Mouse (Mus musculus) retina, postnatal 1 day (tissue): Measurements from ENCODE around the gene Dnm1.
A peak's percentile ranks its signal among the peaks of the same experiment; 100 is the strongest.

Source experiments
- DNase-seq: peaks from one replicate; pipeline ENCODE4 v3.0.0-alpha.2; 2012

The Dnm1 gene

DNA sequence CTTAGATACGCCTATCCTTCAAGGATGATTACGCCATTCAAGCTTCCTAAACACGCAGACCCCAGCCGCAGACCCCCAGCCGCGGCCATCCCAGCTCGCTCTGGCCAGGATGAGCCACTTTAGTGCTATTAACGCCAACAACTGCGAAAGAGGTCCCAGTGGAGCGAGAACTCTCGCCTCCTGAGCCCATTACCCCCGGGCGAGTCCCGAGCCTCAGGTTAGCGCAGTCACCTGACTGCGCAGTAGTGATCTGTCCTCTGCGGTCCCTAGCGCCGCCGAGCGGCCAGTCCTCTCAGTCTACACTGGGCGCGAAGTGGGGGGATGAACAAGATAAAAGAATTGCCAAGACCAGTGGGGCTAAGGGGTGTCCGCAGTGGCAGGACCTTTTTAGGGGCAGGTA, 8.3 kb upstream of the Dnm1 start:
- DNase-seq, result peak; percentile 66

DNA sequence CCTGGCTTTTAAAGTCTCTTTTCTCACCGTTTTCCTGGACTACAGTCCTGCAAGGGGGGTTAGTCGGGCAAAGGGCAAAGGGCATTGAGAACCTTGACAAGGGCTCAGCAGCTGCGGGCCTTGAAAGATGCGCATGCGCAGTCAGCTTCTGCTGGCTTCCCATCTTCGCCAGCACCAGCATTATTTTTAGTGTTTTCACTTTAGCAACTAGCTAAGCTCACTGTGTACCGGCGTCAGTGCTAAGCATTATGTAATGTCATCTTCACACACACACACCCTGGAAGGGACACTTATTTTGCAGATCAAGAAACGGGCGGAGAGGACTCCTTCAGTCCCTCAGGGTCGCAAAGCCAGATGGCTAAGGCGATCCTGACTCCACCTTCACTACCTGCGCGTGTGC, 7.6 kb upstream of the Dnm1 start:
- DNase-seq, result peak; percentile 77

DNA sequence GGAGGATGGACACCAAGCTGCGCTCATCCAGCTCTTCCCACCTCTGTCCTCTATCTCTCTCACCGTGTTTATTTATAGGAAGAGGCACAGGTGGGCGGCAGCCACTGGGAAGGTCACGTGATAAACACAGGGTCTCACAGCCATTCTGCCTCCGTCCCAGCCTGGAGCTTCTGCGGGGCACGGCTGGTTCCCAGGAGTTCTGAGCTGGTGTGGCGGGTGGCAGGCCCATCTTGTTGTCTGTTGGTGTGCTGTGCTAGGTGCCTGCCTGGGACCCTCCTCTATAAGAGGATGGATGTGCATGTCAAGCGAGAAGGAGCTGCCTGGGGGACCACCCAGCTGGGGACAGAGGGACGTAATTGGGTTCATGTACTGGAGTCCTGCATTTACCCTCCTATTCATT, 5.2 kb upstream of the Dnm1 start:
- DNase-seq, result no peak

GRCm38 (mm10) chr2:32357710-32358109, 4.6 kb upstream of the Dnm1 start:
- DNase-seq, result no peak

- DNase-seq, result no peak
Measured at GRCm38 (mm10) chr2:32356216-32356615, 3.1 kb upstream of the Dnm1 start.

DNA sequence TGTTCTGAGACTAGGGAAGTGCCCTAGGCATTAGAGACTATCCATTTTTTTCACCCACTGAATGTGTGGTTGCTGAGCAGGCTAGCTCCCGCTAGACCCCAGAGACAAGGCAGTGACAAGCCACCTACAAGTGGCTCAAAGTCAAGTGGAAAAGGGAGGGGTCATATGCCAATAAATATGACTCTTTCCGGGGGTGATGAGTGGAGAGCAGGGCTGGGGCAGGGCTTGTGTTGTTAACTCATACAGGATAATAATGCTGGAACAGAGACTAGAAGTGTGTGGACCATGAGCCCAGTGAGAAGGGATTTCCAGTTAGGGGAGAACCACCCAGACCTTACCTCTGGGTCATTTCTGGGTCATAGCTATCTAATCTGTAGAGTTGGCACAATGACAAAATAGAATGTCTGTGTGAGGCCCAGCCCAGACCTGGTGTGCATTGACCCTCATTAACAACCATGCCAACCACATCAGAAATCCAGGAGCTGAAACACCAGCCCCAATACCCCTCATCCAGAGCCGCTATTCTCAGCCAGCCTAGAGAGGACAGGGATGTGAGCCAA, 1.3 kb upstream of the Dnm1 start:
- DNase-seq, result no peak

DNA sequence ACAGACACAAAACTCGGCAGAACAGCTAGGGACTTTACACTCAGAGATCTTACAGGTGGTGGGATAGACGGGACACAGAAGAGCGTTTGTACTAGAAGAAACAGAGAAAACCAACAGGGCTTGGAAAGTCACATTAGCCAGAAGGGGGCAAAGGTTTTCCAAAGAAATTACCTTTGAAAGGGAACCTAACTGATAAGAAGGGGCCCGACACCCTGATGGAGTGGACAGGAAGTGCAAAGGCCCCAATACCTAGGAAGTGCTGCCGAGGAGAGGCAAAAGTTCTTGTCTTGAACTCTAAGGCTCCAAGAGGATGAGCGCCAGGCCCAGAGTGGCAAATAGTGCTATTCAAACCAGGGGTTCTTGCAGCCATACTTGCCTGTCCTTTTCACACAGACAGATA, 698 bp upstream of the Dnm1 start:
- DNase-seq, result no peak

DNA sequence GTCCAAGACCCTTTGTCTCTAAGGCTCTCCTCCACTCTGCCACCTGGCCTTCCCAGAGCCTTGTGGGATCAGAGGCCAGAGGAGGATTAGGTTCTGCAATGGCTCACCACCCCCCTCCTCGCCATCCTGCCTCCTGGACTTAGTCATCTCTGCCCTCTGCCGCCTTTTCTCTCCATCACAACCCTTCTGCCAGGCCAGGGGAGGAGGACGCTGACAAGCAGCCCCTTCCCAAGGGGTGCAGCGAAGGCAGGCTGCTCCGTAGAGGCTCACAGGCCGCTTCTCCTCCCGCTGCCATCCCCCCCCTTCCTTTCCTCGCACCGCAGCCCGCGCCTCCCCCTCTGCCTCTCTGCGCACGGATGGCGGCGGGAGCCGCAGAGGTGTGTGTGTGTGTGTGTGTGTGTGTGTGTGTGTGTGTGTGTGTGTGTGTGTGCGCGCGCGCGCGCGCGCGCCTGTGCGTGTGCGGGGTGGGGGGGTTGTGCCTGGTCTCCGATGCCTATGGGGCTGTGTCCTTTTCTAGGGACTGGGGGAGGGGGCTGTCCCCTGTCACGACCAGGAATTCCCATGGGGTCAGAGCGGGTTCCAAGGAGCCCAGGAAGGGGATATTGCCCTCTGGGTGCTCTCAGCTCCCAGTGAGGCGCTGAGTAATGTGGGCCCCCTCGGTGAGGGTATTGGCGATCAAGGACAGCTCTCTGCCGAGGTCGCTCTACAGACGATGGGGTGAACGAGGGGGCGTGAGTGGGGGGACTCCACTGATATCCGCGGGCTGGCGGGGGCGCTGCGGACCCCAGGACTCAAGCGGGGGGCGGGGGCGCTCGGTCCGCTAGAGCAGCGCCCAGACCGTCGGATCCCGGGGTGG, 759 bp downstream of the Dnm1 start, which contains the start of gene Ciz1:
TSS of gene Ciz1 (plus strand) at position 177 of the 856 bp plus-strand sequence.
- peak; percentile 73 for DNase-seq

DNA sequence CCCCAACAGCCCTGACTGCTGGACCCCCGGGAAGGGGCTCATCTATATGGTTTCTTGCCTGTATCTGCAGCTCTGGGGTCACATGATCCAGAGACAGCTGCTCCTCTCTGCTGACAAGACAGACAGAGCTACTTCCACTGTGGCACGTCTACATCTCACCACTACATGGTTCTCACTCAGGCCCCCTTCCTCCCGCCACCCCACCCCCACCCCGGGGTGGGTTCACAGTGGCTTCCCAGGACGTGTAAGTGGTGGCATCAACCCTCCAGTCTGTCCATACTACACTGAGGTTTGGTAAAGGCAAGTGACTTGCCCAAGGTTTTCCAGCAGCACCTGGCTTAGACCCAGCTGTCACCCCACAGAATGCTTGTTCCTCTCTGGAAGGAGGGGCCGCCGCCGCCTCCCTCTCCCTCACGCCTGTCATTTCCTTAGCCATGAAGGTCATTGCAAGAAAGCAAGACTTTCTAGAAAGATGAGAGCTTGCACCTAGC, 1.6 kb downstream of the Dnm1 start:
- peak; percentile 16 for DNase-seq

DNA sequence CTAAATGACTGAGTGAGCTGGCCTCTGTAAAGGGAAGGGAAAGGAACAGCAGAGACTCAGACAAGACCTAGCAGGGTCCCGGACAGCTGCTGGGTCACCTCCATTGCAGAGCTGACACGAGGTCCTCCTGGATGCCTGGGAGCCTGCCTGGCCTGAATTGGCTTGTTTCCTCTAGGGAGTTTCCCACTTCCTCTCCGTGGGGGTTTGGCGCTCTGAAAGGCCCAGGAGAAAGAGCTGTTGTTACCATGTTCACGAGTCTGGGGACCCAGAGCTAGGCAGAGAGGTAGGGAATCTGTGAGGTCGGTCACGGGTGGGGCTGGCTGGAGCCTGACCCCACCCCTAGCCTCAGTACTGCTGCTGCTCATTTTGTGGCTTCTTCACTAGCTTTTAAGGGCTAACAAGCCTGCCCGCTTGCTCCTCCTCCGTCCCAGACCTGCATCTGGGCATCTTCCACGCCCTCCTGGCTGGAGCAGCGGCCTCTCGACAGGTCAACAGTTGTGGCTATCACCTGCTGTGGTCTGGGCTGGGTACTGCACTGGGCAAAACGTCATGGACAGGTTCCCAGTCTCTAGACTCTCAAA, 2.6 kb downstream of the Dnm1 start:
- no peak for DNase-seq

GRCm38 (mm10) chr2:32349625-32350255, 3.4 kb downstream of the Dnm1 start:
- DNase-seq, result no peak

DNA sequence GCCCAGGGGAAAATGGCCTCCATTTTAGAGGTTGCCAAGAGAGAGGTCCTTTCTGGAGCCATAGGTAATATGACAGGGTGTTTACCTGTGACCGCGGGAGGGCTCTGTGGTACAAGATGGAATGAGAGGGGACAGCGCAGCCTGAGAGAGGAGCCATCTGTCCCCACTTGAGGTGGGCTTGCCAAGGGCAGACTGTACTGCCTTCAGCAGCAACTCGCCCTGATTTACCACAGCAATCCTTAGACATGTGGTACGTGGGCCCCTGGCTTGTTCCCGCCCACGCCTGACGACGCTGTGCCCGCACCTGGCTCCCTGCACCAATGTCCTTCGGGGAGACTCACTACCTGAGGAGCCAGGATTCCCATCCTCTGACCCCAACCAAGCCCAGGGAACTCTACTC, 4.8 kb downstream of the Dnm1 start:
- DNase-seq, result no peak

DNA sequence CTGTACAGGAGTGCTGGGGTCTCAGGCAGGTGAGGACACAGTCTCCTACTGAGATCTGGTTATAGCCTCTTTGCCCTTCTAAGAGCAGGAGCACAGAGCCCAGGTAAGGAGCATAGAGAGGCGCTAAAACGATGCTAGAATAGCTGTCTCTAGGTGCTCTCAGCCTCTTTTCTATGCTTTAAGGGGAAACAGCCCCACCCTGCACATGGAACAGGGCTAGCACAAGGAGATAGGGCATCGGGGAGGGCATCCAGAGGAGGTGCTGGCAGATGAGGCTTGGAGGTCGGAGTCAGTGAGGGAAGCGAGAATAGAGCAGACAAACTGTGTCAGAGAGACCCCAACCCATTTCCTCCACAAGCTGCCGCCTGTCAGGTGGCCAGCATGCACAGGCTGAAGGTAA, 6.1 kb downstream of the Dnm1 start:
- no peak for DNase-seq

DNA sequence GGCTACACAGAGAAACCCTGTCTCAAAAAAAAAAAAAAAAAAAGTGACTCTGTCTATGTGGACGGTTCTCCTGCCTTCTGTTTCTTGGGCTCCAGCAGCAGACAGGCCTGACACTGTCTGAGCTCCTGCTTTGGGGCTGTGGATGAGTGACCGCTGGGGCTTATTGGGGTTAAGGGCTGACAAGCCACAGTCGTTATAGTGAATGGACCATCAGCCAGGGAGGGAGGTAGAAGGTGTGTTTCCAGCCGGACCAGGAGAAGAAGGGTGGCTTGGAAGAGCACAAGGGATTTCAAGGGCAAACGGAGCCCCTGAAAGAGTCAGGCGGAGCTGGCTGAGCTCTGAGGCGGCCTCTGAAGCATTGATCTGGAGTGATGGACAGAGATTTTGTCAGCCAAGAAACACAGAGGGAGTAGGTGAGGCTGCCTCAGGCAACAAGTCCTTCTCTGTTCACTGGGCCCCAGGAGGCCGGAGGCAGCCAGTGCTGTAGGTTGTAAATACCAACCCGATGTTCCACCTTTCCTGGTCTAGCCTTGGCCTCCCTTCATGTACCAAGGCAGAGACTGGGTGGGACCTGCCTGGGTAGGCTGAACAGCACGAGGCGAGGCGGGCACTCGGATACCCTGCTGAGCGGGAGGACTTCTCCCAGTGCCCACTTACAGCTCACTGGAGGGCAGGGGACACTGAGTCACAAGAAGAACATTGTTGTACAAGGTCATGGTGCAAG, 8.4 kb downstream of the Dnm1 start:
- no peak for DNase-seq

GRCm38 (mm10) chr2:32344056-32344455, 9.1 kb downstream of the Dnm1 start:
- DNase-seq, result no peak

DNA sequence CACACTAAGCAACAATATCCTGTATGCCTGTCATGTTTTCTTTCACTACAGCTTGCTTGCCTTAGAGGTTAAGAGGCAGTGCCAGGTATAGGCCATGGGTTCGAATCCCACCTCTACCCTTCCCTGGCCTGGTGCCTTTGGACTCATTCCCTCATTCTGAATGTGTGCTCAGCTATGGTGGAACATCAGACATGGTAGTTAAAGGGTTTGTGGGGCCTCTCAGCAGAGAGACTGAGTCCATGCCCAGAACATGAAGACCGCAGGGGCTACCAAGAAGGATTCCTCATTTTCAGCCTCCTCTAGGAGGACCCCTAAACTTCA, 9.8 kb downstream of the Dnm1 start:
- no peak for DNase-seq

- DNase-seq, result no peak
Measured at GRCm38 (mm10) chr2:32342539-32343350, 10.4 kb downstream of the Dnm1 start.

DNA sequence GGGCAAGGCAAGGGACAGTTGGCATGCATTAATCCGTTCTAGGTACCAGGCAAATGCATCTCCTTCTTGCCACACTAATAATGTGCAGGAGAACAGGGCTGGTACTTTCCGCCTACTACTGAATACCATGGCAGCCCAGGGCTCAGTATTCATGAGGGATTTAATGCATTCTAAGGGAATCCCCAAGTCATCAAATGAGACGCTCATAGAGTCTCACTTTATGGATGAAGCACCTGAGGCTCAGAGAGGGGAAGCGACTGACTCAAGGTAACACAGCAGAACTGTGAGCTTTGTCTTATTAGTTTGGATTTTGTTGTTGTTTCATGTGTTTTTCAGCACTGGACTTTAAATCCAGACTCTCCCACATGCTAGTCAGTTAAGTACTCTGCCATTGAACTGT, 11.1 kb downstream of the Dnm1 start:
- no peak for DNase-seq

DNA sequence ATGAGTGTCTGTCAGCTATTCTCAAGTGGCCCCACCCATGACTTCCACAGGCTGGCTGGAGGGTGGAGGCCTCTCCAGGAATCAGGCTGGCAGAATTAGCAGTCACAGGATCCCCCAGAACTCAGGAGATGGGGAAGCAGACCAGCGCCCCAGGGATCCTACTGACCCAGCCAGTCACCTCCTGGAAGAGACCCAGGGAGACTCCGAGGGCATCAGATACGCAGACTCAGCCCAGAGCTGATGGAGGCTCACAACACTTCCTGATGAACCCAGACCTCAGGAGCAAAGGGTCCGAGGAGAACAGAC, 11.6 kb downstream of the Dnm1 start:
- DNase-seq, result no peak

DNA sequence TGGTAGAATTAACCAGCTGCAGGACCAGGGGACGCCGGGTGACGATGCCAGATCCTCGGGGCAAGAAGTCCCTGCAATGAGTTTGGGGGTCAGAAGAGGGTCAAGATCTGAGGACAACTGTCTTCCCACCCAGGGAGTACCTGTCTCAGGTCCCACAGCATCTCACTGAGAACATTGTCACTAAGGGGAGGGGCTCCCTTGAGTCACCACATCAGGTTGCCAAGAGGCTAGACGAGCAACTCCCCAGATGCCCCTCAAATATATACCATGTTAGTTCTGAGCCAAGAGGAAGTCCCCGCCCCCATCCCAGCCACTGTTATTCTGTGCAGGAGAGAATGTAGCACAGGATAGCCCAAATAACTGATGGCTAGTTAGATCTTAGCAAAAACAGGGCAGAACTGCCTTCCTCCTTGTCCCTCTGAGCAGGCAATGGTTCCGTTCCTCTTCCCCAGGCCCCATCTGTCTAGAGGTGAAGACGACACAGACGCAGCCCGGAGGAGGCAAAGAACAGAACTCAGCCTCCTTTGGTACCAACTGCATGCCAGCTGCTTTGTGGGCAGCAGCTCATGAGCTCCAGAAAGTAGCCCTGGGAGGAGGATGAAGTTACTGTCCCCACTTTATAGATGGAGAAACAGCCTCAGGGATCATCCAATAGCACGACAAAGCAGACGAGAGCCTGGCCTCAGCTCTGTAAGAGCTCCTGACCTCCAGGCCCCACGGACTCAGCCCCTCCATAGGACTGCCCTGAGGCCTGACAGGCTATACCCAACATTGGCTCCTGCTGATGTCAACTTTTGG, 12.1 kb downstream of the Dnm1 start:
- DNase-seq, result no peak

DNA sequence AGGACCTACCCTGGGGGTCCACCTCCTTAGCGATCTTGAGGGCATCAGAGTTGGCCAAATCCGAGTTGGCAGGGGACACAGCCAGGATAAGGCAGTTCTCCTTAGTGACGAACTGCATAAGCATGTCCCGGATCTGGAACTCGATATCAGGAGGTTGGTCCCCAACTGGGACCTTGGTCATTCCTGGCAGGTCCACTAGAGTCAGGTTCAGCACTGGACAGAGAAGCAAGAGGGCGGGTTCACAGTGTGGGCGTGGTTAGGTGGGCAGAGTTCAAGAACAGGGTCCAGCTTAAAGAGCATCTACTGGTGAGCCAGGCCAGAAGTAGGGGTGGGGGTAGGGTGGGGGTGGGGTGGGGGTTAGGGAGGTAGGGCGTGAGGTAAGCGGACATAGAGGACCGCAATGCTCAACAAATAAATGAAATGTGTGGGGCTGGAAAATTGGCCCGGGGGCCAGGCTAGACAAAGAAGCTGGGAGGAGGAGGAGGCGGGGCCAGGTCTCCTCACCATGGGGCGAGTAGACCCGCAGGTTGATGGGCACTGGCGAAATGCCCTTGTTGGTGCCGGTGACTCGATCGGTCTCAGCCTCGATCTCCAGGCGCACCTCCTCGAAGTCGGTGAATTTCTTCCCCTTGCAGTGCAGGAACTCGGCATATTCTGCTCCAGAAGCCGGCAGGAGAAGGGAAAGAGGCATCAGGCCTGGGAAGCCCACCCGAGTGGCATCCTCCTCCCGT, 13.1 kb downstream of the Dnm1 start:
- DNase-seq, result no peak
